Mouse (Mus musculus): ENCODE results near the gene Clec18a. TPM values are rescaled to one million over a fixed set of nuclear protein-coding genes. Genes with fewer than 3 reads are reported as not detected.
A peak's percentile ranks its signal among the peaks of the same experiment; 100 is the strongest.
"Not testable (repeated sequence)": the region's sequence is repeated elsewhere in the genome, so short reads cannot be mapped to it uniquely, and the experiment has no call there.

Gene Clec18a
- polyA plus RNA-seq, 1 experiment from 2014 or later = 0.70 TPM

DNA sequence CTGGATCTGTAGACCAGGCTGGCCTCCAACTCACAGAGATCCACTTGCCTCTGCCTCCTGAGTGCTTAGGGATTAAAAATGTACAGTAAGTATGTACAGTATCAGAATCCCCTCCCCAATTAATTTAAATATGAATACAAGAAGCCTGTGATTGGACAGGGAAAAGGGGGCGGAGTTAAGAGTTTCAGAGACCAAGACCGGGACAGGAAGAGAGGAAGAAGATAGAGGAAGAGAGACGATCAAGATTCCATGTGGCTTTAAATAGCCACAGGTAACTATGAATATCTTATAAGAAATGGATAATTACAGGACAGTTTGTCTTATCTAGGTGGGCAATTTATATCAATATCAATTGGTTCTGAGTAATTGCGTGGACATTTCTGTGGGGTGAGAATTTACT lies 62.6 kb downstream of the Clec18a start:
- ATAC-seq (ENCODE audit: low read depth) = no peak
- WGBS = 56% methylated on average over 4 of the region's 4 CpGs
- Histone ChIP-seq H3K27ac (ENCODE audit: low read depth, low read length) (no peak overlapping the region), H3K4me2 (ENCODE audit: low read depth, low read length) (no peak overlapping the region), H3K4me3 (ENCODE audit: low read depth, low read length) (no peak overlapping the region), H3K9ac (replicated peaks; ENCODE audit: low read depth, low read length) (no peak overlapping the region), H3K9me3 (ENCODE audit: control insufficient read depth, low read length) (no peaks in the 10 kb centered on the region), H3K36me3 (ENCODE audit: control insufficient read depth, insufficient read depth, low read length) (no peaks in the 10 kb centered on the region), H3K27me3 (ENCODE audit: control insufficient read depth, insufficient read depth, low read length) (no peaks in the 10 kb centered on the region), H3K4me1 (ENCODE audit: control insufficient read depth, insufficient read depth, low read length) (peaks cover 12% of the 10 kb centered on the region)

DNA sequence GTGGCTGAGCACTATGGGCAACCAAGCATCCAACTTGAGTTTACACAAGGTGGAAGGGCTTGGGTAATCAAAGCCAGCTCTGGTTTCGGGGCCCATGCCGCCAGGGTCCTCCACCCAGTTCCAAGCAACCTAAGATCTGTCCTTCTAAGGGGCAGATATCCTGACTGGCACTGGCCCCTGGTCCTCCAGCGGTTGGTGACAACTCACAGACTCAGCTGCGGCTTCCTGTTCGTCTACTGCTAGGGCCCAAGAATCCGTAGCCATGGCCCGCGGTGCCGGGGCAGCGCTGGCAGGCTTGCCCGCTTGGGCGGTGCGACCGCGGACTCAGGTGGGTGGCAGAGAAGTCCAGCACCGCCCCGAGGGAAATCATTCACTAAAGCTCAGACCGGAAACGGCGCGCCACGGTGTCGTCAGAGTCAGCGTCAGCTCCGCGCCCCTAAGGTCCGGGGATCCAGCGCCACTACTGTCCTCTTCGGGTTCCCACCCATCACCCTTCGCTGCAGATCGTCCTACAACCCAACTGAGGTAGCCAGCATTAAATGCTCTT lies 64.8 kb downstream of the Clec18a start:
- ATAC-seq (ENCODE audit: low read depth) = peak; percentile 95
- under 1% methylated on average over 31 of the region's 31 CpGs for WGBS
- Histone ChIP-seq H3K4me2 (ENCODE audit: low read depth, low read length) (peak overlapping the region; percentile 84), H3K27me3 (ENCODE audit: control insufficient read depth, insufficient read depth, low read length) (no peaks in the 10 kb centered on the region), H3K9ac (replicated peaks; ENCODE audit: low read depth, low read length) (peak overlapping the region; percentile 82), H3K4me3 (ENCODE audit: low read depth, low read length) (peak overlapping the region; percentile 86), H3K9me3 (ENCODE audit: control insufficient read depth, low read length) (no peaks in the 10 kb centered on the region), H3K4me1 (ENCODE audit: control insufficient read depth, insufficient read depth, low read length) (0 out of 2 replicates have a peak, but pooled peaks cover 9% of the 10 kb centered on the region), H3K27ac (ENCODE audit: low read depth, low read length) (peak overlapping the region; percentile 76), H3K36me3 (ENCODE audit: control insufficient read depth, insufficient read depth, low read length) (no peaks in the 10 kb centered on the region)

DNA sequence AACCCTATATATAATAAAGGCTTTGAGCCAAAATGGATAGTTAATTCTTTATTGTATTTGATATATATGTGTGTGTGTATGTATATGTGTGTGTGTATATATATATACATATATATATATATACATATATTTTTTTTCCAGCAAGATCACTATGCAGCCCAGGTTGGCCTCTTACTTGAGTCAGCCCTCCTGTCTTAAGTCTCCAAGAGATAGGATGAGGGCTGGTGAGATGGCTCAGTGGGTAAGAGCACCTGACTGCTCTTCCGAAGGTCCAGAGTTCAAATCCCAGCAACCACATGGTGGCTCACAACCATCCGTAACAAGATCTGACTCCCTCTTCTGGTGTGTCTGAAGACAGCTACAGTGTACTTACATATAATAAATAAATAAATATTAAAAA lies 65.6 kb downstream of the Clec18a start:
- ATAC-seq (ENCODE audit: low read depth); H3K4me2 ChIP-seq (ENCODE audit: low read depth, low read length): not testable (repeated sequence)
- WGBS = 89% methylated on average over 1 of the region's 2 CpGs

DNA sequence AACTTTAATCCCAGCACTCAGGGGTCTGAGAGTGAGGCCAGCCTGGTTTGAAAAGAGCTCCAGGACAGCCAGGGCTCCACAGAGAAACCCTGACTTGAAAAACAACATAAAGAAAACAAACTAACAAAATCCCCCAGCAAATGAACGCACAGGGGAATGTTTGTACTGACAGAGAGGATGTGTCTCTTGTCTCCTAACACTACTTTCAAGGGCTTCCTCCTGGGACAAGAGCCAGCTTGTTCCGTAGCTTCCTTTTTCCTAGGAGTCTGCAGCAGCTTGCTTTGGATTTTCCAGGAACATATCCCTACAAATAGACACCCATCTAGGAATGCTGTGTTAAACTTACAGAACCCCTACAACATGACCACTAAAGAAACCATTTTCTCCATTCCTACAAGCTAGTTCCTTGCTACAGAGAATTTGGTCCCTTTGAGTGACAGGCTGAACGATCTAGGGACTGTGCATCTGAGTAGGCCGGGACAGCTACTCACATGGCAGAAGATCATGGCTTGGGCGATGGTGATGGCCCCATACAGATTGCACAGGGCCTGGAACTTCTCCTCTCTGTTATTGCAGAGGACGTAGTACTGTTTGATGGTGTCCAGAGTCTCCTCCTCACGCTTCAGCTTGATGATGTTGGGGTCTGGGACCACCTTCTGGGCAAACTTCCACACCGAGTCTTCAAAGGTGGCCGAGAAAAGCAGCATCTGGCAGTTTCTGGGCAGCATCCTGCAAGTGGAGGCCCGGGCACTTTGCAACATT lies 81.8 kb downstream of the Clec18a start:
- H3K4me3 ChIP-seq (ENCODE audit: low read depth, low read length); H3K9ac ChIP-seq (replicated peaks; ENCODE audit: low read depth, low read length); H3K9me3 ChIP-seq (ENCODE audit: control insufficient read depth, low read length); H3K4me2 ChIP-seq (ENCODE audit: low read depth, low read length); ATAC-seq (ENCODE audit: low read depth); H3K27me3 ChIP-seq (ENCODE audit: control insufficient read depth, insufficient read depth, low read length); H3K27ac ChIP-seq (ENCODE audit: low read depth, low read length); H3K4me1 ChIP-seq (ENCODE audit: control insufficient read depth, insufficient read depth, low read length): not testable (repeated sequence)
- 94% methylated on average over 6 of the region's 10 CpGs for WGBS
- H3K36me3 ChIP-seq (ENCODE audit: control insufficient read depth, insufficient read depth, low read length) = peaks cover 49% of the 10 kb centered on the region

More for the DNA sequence above, 65.6 kb downstream of the Clec18a start:
- H3K9me3 ChIP-seq (ENCODE audit: control insufficient read depth, low read length); H3K36me3 ChIP-seq (ENCODE audit: control insufficient read depth, insufficient read depth, low read length); H3K4me1 ChIP-seq (ENCODE audit: control insufficient read depth, insufficient read depth, low read length); H3K9ac ChIP-seq (replicated peaks; ENCODE audit: low read depth, low read length); H3K4me3 ChIP-seq (ENCODE audit: low read depth, low read length); H3K27me3 ChIP-seq (ENCODE audit: control insufficient read depth, insufficient read depth, low read length); H3K27ac ChIP-seq (ENCODE audit: low read depth, low read length): not testable (repeated sequence)

Small RNA genes lying within 50 kb of the gene (microRNA-seq; reads per million reads assigned to microRNA genes)
- gene Gm24103 = not detected
- 0.85 reads per million for gene Mir3473d

Other genes starting within 250 kb of the Clec18a start
- 64.6 and 78.1 TPM in 2 replicates for gene Cog4, start 245.8 kb downstream of the Clec18a start, polyA plus RNA-seq (2014; fragmentation: Nextera tagmentation; extraction: Ambion mirVana)
- 87.3 and 109 TPM in 2 replicates for gene Sf3b3, start 245.6 kb downstream of the Clec18a start, polyA plus RNA-seq (2014; fragmentation: Nextera tagmentation; extraction: Ambion mirVana)
- gene Fuk, start 189.9 kb downstream of the Clec18a start, polyA plus RNA-seq (2014; fragmentation: Nextera tagmentation; extraction: Ambion mirVana) = 3.9 and 5.4 TPM in 2 replicates
- gene St3gal2, start 172.5 kb downstream of the Clec18a start, polyA plus RNA-seq (2014; fragmentation: Nextera tagmentation; extraction: Ambion mirVana) = 12.7 and 15.0 TPM in 2 replicates
- 14.0 and 14.8 TPM in 2 replicates for gene Ddx19a, start 94.6 kb downstream of the Clec18a start, polyA plus RNA-seq (2014; fragmentation: Nextera tagmentation; extraction: Ambion mirVana)
- gene Ddx19b, start 60.7 kb downstream of the Clec18a start, polyA plus RNA-seq (2014; fragmentation: Nextera tagmentation; extraction: Ambion mirVana) = 6.3 and 7.6 TPM in 2 replicates
- 76.4 and 93.5 TPM in 2 replicates for gene Aars, start 59.3 kb downstream of the Clec18a start, polyA plus RNA-seq (2014; fragmentation: Nextera tagmentation; extraction: Ambion mirVana)
- not detected in 2 replicates for gene Exosc6, start 36.1 kb downstream of the Clec18a start, polyA plus RNA-seq (2014; fragmentation: Nextera tagmentation; extraction: Ambion mirVana)
- 8.1 and 8.7 TPM in 2 replicates for gene Pdpr, start 2.2 kb upstream of the Clec18a start, polyA plus RNA-seq (2014; fragmentation: Nextera tagmentation; extraction: Ambion mirVana)
- 77.0 and 97.5 TPM in 2 replicates for gene Glg1, start 166.8 kb upstream of the Clec18a start, polyA plus RNA-seq (2014; fragmentation: Nextera tagmentation; extraction: Ambion mirVana)
- gene Rfwd3, start 207.8 kb upstream of the Clec18a start, polyA plus RNA-seq (2014; fragmentation: Nextera tagmentation; extraction: Ambion mirVana) = 19.2 and 25.4 TPM in 2 replicates
- 0.35 TPM in 1 of 2 replicates, not detected in the other for gene Mlkl, start 245.8 kb upstream of the Clec18a start, polyA plus RNA-seq (2014; fragmentation: Nextera tagmentation; extraction: Ambion mirVana)

All from neural tube, embryonic 14.5 days (tissue).